Mouse (Mus musculus) liver, postnatal 0 days (tissue): ENCODE data around the gene Ralgps1. TPM values are rescaled to one million over a fixed set of nuclear protein-coding genes. Genes with fewer than 3 reads are reported as not detected.
A peak's percentile ranks its signal among the peaks of the same experiment; 100 is the strongest.

ENCODE experiments used
- ATAC-seq: fragments of 200-750 bp; cut with Nextera tagmentation; 2 replicates; pipeline ENCODE4 v1.8.0; 2017; ENCODE audit warnings: mild to moderate bottlenecking, moderate library complexity
- DNase-seq: peaks from one replicate; pipeline ENCODE4 v3.0.0-alpha.2; 2016
- H3K27ac ChIP-seq: fragments of 300-500 bp; sonication (generic); 2 replicates; pipeline ENCODE4 v1.5.1; 2014; ENCODE audit warnings: antibody characterized with exemption, moderate library complexity, mild to moderate bottlenecking, low read depth
- H3K27me3 ChIP-seq: fragments of 300-500 bp; sonication (generic); 2 replicates; pipeline ENCODE4 v1.6.1; 2014; ENCODE audit warnings: low read length, control low read depth, mixed read lengths; ENCODE audit not compliant: insufficient read depth
- H3K36me3 ChIP-seq: fragments of 300-500 bp; sonication (generic); replicated peaks from 2 replicates; pipeline ENCODE4 v1.6.1; 2014; ENCODE audit warnings: mild to moderate bottlenecking, control low read depth, low read length, moderate library complexity, mixed read lengths; ENCODE audit not compliant: insufficient read depth
- H3K4me1 ChIP-seq: fragments of 300-500 bp; sonication (generic); 2 replicates; pipeline ENCODE4 v1.6.1; 2014; ENCODE audit warnings: antibody characterized with exemption, mild to moderate bottlenecking, control low read depth; ENCODE audit not compliant: insufficient read depth
- H3K4me2 ChIP-seq: fragments of 300-500 bp; sonication (generic); 2 replicates; pipeline ENCODE4 v1.6.1; 2014; ENCODE audit warnings: low read depth, mild to moderate bottlenecking, low read length, moderate library complexity, mixed read lengths
- H3K4me3 ChIP-seq: fragments of 300-500 bp; sonication (generic); 2 replicates; pipeline ENCODE4 v1.5.1; 2014; ENCODE audit warnings: low read depth, low read length
- H3K9ac ChIP-seq: fragments of 300-500 bp; sonication (generic); replicated peaks from 2 replicates; pipeline ENCODE4 v1.6.1; 2014; ENCODE audit warnings: mild to moderate bottlenecking, moderate library complexity
- H3K9me3 ChIP-seq: fragments of 300-500 bp; sonication (generic); 2 replicates; pipeline ENCODE4 v1.6.1; 2016; ENCODE audit warnings: mild to moderate bottlenecking, control low read depth, low read length, mixed read lengths
- CTCF ChIP-seq: sonication (generic); IDR thresholded peaks from 2 replicates; pipeline ENCODE4 v1.5.1; 2016; ENCODE audit warnings: antibody characterized with exemption, low read depth
- EP300 ChIP-seq: IDR thresholded peaks from 2 replicates; pipeline ENCODE4 v1.6.1; 2016; ENCODE audit warnings: antibody characterized with exemption, low read depth, mild to moderate bottlenecking
- WGBS: fragments of 180-500 bp; shearing (Covaris S2); extraction: QIAGEN DNeasy Blood & Tissue Kit; methylation state at CpG from one replicate; pipeline ENCODE4 v1.1.7; 2014; ENCODE audit not compliant: insufficient replicate concordance; 5-methylcytosine and 5-hydroxymethylcytosine counted together
- polyA plus RNA-seq: library from polyadenylated mRNA; unstranded; fragments of >200 nt; fragmentation: Nextera tagmentation; extraction: Ambion mirVana; gene quantifications from 2 replicates; pipeline ENCODE4 v1.2.1, GENCODE M21; 2015

The Ralgps1 gene
- polyA plus RNA-seq, 1 experiment from 2014 or later = 0.83 TPM

GRCm38 (mm10) chr2:33315233-33316062, 55.8 kb downstream of the Ralgps1 start:
- DNase-seq (no peak), ATAC-seq (no peak)
- Histone ChIP-seq H3K4me2 (no peak overlapping the region), H3K27me3 (no peaks in the 10 kb centered on the region), H3K4me3 (no peak overlapping the region), H3K9ac (no peak overlapping the region), H3K9me3 (no peaks in the 10 kb centered on the region), H3K27ac (no peak overlapping the region), H3K36me3 (no peaks in the 10 kb centered on the region), H3K4me1 (no peaks in the 10 kb centered on the region)
- WGBS = 68% methylated on average over 4 of the region's 4 CpGs
- TF ChIP-seq CTCF (no peak), EP300 (no peak)

DNA sequence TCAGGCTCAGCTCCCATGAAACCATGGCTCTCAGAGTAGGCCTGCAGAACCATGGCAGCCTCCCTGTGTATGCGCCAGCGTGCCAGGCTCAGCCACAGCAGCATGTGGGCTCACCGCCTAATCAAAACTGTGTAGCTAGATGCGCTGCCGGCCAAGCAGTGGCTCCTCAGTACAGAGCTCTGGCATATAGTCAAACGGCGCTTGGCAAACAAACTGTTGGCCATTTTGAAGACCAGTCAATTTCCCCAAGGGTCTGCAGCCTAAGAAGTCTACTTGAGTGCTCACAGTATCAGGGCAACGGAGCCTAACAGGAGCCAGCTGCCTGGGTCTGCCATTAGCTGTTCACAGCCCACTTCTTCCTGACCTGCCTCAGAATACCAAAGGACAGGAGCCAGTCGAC, 61.9 kb downstream of the Ralgps1 start:
- TF ChIP-seq CTCF (no peak), EP300 (no peak)
- Histone ChIP-seq H3K27ac (no peak overlapping the region), H3K4me3 (no peak overlapping the region), H3K36me3 (no peaks in the 10 kb centered on the region), H3K4me2 (no peak overlapping the region), H3K27me3 (no peaks in the 10 kb centered on the region), H3K9me3 (no peaks in the 10 kb centered on the region), H3K4me1 (no peaks in the 10 kb centered on the region), H3K9ac (no peak overlapping the region)
- WGBS = 88% methylated on average over 9 of the region's 9 CpGs
- no peak for ATAC-seq
- DNase-seq = no peak

GRCm38 (mm10) chr2:33306565-33306964, 64.7 kb downstream of the Ralgps1 start:
- H3K9me3 ChIP-seq = no peaks in the 10 kb centered on the region
- no peak for ATAC-seq
- no peak overlapping the region for H3K9ac ChIP-seq
- 58% methylated on average over 3 of the region's 3 CpGs for WGBS
- peaks cover 6% of the 10 kb centered on the region for H3K4me1 ChIP-seq
- H3K36me3 ChIP-seq = no peaks in the 10 kb centered on the region
- TF ChIP-seq CTCF = no peak
- no peak for TF ChIP-seq EP300
- H3K27me3 ChIP-seq = no peaks in the 10 kb centered on the region
- no peak overlapping the region for H3K27ac ChIP-seq
- H3K4me3 ChIP-seq = no peak overlapping the region
- no peak overlapping the region for H3K4me2 ChIP-seq
- no peak for DNase-seq

GRCm38 (mm10) chr2:33303416-33303947, 67.8 kb downstream of the Ralgps1 start:
- peaks cover 6% of the 10 kb centered on the region for H3K4me1 ChIP-seq
- H3K4me2 ChIP-seq = no peak overlapping the region
- DNase-seq (no peak), ATAC-seq (no peak)
- TF ChIP-seq CTCF = no peak
- TF ChIP-seq EP300 = no peak
- no peaks in the 10 kb centered on the region for H3K36me3 ChIP-seq
- H3K27me3 ChIP-seq = no peaks in the 10 kb centered on the region
- H3K9ac ChIP-seq = no peak overlapping the region
- WGBS = 63% methylated on average over 11 of the region's 11 CpGs
- H3K27ac ChIP-seq = peak overlapping the region; percentile 20; the same call in 1 of the 2 replicates
- H3K9me3 ChIP-seq = no peaks in the 10 kb centered on the region
- no peak overlapping the region for H3K4me3 ChIP-seq

DNA sequence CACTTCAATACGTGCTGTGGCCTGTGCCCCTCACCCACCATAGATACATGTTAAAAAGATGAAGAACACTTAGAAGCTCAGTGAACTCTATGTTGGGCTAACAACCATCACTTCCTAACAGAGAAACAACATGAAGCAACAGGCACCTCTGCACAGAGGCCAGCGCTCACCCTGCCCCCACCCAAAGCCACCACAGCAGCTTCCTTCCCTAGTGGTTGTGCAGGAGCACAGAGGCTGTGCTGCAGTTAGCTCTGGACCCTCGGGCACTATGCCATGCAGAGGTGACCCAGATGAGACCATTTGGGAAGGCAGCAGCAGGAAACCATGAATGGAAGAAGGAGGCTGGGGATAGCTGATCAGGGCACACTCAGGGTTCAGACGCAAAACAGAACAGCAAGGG, 68.5 kb downstream of the Ralgps1 start:
- Histone ChIP-seq H3K9ac (no peak overlapping the region), H3K36me3 (no peaks in the 10 kb centered on the region), H3K4me3 (no peak overlapping the region), H3K4me2 (no peak overlapping the region), H3K27ac (peak overlapping the region; percentile 39; the same call in 1 of the 2 replicates), H3K27me3 (no peaks in the 10 kb centered on the region), H3K9me3 (no peaks in the 10 kb centered on the region), H3K4me1 (peaks cover 6% of the 10 kb centered on the region)
- TF ChIP-seq CTCF (no peak), EP300 (no peak)
- whole genome bisulfite sequencing = 37% methylated on average over 4 of the region's 4 CpGs
- ATAC-seq = no peak
- peak; percentile 50 for DNase-seq

DNA sequence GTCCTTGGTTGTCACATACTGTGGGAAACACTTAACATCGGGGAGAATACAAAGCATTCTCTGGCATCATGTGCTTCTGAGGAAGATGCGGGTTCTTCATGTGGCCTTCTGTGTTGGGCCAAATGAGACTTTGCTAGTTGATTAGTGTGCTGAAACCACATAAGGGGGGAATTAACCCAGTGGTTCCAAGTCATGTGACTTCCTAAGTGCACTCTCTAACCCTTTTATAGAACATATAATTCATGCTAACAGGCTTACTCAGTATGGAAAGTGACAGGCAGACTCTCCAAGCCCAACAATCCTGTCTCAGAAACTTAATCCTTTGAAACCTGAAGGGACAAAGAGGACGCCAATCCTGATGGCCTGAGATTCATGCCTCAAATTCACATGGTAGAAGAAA, 68.9 kb downstream of the Ralgps1 start:
- ATAC-seq = no peak
- Histone ChIP-seq H3K9ac (no peak overlapping the region), H3K4me1 (peaks cover 6% of the 10 kb centered on the region), H3K9me3 (no peaks in the 10 kb centered on the region), H3K27ac (peak overlapping the region; percentile 39; the same call in 1 of the 2 replicates), H3K4me3 (no peak overlapping the region), H3K36me3 (no peaks in the 10 kb centered on the region), H3K27me3 (no peaks in the 10 kb centered on the region), H3K4me2 (no peak overlapping the region)
- WGBS = 63% methylated on average over 3 of the region's 3 CpGs
- DNase-seq = no peak
- no peak for TF ChIP-seq CTCF
- no peak for TF ChIP-seq EP300
